Mouse (Mus musculus) megakaryocyte, embryonic 14.5 days (primary cell): ENCODE measurements around the gene Mlh3.

ENCODE experiments used
- FLI1 ChIP-seq: IDR thresholded peaks from 2 replicates; pipeline ENCODE4 v1.6.1; 2012; ENCODE audit warnings: low read length, inconsistent platforms, mixed read lengths
- GATA1 ChIP-seq: IDR thresholded peaks from 3 replicates; pipeline ENCODE4 v1.6.1; 2012; ENCODE audit warnings: mixed read lengths, low read length, inconsistent platforms, borderline replicate concordance

DNA sequence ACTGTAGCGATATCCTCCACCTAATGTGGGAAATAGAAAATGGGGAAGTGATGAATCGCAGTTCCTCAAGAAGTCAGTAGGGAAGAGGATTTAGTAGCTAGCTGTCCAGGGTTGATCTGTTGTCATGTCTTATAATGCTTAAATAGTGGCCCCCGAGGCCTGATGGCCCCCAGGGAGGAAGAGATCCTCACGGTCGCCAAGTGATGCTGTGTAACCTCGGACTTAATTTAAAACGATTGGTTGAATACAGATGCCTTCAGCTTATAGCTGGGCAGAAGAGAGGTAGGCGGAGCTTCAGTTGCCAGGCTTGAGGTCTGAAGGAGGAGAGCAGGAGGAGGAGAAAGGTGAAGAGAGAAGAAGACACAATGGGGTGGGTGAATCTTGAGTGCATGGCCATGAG, 13.9 kb upstream of the Mlh3 start:
- no peak for TF ChIP-seq GATA1
- TF ChIP-seq FLI1 = no peak
